Mouse (Mus musculus): ENCODE measurements around the gene Pikfyve.

DNA sequence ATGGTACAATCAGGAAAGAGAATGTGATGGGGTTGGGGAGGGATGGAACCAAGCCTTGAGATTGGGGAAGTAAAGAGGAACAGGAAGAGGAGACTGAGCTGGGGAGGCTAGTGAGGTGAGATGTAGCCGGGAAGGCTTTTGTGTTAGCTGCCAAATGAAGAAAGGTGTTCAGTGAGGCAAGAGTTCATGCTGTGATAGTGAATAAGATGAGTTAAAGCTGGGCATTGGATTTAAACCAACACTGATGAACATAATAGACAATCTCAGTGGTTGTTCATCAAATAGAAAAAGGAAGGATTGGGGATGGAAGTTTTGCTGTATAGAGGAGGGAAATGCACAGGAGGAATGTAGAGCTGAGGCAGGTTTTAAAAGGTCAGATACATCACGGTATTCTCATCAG lies 26.7 kb downstream of the Pikfyve start:
- no peak for TF ChIP-seq CTCF (IDR thresholded peaks at IDR 0.05)
- no peak for TF ChIP-seq EP300 (IDR thresholded peaks at IDR 0.05)

Data from lung, postnatal 0 days (tissue).